Mouse (Mus musculus) adrenal gland, postnatal 36 days (tissue): ENCODE measurements around the gene Rbbp5. TPM values are rescaled to one million over a fixed set of nuclear protein-coding genes. Genes with fewer than 3 reads are reported as not detected.
A peak's percentile ranks its signal among the peaks of the same experiment; 100 is the strongest.
"Not testable (repeated sequence)": the region's sequence is repeated elsewhere in the genome, so short reads cannot be mapped to it uniquely, and the experiment has no call there.

Experiments used
- DNase-seq, 2 experiments: peaks; one replicate each; pipeline ENCODE4 v3.0.0; 2021; ENCODE audit warnings: mixed read lengths in 1 of 2
- long read RNA-seq, 2 experiments: library from polyadenylated mRNA; stranded (forward); transcript quantifications; one replicate each; pipeline ENCODE4 v2.0.0; 2021; ENCODE audit warnings: borderline sequencing depth in 2 of 2
- total RNA-seq, 2 experiments: library from RNA; stranded (reverse); gene quantifications; 2 replicates each; pipeline ENCODE4 v1.2.3; 2021

Gene Rbbp5
- total RNA-seq = 10 to 100 TPM; 36.5 to 39.2 TPM
- long read RNA-seq, experiment 1, partial matches to known transcripts = 1 of 9 reads
- long read RNA-seq, experiment 1, other reads (novel, unspliced or antisense) = 5 of 9 reads
- long read RNA-seq, experiment 2, partial matches to known transcripts = 1 of 3 reads
- long read RNA-seq, experiment 2, other reads (novel, unspliced or antisense) = 1 of 3 reads

GRCm38 (mm10) chr1:132476928-132477691, at the start of gene Rbbp5:
Gene Rbbp5 (plus strand): TSS chr1:132477365.
- peak; percentile 89 for DNase-seq

- DNase-seq = no peak
Observed at GRCm38 (mm10) chr1:132430818-132431217, 46.3 kb upstream of the Rbbp5 start.

GRCm38 (mm10) chr1:132431716-132432115, 45.4 kb upstream of the Rbbp5 start:
- peak in 1 of 2 experiments; percentile 16 for DNase-seq

DNA sequence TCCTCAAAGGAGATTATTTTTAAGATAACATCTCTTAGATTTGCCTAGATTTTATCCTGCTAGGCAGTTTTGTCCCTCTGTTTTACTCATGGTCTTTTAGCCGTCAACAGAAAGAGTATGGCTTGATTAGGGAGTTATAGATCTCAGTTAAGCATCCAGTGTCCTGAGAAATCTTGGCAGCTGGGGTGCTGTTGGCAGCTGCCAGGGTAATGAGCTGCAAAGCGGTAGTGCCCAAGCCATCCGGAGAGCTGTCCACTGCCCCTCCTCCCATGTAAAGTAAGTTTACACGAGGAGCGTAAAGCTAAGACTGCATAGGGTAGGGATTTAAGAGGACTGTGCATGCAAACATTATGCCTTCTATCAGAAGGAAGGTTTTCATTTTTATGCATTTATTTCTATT, 43.8 kb upstream of the Rbbp5 start:
- no peak for DNase-seq

DNA sequence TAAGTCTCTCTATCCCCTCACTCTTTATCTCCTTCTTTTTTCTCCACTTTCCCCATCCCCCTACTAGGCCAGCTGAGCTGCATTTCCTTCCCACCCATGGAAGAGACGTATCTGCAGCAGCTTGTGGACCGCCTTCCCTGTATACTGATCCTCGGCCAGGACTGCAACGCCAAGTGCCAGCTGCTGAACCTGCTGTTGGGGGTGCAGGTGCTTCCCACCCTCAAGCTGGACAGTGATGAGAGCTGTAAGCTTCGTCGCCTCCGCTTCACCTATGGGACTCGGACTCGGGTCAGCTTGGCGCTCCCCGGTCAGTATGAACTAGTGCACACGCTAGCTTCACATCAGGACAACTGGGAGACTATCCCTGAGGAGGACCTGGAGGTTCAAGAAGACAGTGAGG, 43.1 kb upstream of the Rbbp5 start:
- DNase-seq = no peak

DNA sequence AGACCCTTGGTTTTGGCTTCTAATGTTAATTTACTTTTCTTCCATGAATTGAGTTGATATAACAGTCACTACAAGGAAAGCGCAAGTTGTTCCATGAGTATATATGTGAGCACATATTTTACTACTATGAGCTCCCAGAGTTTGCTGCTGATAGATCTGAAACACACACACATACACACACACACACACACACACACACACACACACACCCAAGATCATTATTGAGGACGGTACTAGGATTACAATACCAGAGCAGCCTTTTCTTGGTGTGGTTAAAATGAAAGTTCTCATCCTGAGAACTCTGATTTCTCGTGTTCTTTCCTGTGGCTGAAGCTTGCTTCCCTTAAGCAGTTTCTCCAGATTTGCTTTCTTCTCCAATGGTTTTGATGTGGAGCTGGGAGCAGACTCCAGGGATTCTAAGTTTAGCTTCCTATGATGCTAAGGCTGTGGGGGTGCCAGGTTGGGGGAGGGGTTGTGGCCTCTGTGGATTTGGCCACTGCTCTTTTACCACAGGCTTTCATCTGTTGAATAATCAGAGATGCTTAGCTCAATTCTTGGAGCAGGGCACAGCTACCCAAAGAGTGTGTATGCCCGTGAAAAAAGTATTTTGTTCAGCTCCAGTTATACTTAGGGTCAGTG, 40.7 kb upstream of the Rbbp5 start:
- DNase-seq = peak in 1 of 2 experiments; percentile 15

GRCm38 (mm10) chr1:132436960-132437359, 40.2 kb upstream of the Rbbp5 start:
- DNase-seq = no peak

DNA sequence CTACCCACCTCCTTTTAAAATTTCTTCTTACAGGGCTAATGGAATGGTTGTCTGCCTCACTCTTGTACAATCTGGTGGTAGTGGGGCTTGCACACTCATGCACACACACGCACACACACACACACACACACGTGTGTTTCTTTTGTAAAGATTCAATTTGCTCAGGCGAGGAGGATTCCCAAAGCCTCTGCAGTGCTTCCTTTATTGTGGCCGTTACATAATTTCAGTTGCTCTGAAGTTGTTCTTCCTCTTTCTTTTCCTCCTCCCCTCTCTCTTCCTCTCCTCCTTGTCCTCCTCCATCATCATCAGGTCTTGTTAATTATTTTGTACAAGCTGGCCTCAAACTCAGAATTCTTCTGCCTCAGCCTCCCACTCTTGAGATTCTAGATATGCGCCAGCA, 39.8 kb upstream of the Rbbp5 start:
- no peak for DNase-seq

DNA sequence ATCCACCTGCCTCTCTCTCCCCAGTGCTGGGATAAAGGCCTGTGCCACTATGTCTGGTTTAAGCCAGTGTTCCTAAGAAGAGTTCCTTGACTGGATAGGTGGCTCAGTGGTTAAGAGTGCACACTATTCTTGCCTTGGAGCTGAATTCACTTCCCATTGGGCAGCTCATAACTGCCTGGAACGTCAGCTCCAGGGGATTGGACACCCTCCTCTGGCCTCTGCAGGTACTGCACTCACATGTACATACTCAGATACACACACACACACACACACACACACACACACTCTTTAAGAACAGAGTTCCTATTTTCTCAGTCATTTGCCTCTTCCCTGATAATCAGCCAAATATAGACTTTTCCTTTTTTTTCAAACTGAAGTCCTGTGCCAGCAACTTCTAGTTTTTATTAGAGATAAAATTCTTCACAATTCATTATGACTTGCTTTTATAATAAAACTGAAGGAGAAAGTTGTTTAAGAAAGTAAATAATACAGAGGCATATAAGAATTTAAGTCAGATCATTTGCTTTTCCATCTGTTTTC, 36.2 kb upstream of the Rbbp5 start:
- DNase-seq = no peak

GRCm38 (mm10) chr1:132449742-132450141, 27.4 kb upstream of the Rbbp5 start:
- no peak for DNase-seq

GRCm38 (mm10) chr1:132464651-132465050, 12.5 kb upstream of the Rbbp5 start:
- no peak for DNase-seq

DNA sequence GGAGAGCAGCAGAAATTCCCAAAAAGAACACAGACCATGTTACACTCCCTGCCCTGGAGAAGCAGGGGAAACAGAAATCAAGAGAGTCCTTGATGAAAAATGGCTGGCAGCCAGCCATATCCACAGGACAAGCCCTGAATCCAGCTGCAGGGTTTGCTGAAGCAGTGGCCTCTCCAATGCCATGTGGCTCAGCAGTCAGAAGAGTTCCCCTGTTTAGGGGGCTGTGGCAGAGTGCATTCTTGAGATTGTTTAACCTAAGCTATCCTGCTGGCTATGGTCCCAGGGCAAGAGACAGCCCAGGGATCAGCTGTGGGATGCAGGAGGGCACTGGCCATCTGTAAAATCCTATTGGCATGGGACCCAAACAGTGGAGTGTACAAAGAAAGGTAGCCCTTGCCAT, 8.2 kb upstream of the Rbbp5 start:
- DNase-seq = peak; percentile 59 to 75

DNA sequence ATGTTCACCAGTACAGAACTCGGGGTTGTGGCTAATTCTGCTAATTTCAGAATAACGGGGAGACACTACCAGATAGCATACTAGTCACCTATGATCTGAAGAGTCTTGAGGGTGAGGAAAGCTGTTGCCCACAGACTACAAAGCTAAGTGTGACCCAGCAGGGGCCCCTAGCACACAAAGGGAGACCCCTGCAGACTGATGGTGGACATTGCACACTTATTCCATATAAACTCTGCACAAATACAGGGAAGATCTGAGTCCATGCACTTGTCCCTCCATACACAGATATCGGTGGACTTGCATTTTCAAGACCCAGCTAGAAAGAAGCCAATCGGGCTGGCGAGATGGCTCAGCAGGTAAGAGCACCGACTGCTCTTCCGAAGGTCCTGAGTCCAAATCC, 7.6 kb upstream of the Rbbp5 start:
- no peak for DNase-seq

GRCm38 (mm10) chr1:132470031-132470430, 7.1 kb upstream of the Rbbp5 start:
- DNase-seq = not testable (repeated sequence)

DNA sequence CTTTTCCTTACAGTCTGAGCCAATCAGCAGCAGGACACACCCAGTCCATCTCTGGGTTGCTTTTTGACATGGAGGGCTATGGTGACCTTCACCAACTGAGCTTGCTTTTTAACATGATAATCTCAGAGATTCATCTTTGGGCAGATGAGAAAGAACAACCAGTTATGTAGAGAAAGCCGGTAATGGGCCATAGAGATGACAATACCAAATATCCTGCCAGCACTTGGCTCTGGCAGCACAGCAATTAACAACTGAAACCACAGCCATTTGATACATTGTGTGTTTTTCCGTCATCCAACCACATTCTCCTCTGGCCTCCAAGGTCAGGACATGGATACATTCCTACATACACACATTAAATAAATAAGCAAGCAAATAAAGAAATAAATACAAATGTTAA, 6.1 kb upstream of the Rbbp5 start:
- no peak for DNase-seq

- DNase-seq = no peak
Observed at GRCm38 (mm10) chr1:132471499-132471898, 5.7 kb upstream of the Rbbp5 start.

- DNase-seq = no peak
Observed at GRCm38 (mm10) chr1:132472537-132472936, 4.6 kb upstream of the Rbbp5 start.

GRCm38 (mm10) chr1:132474496-132474895, 2.7 kb upstream of the Rbbp5 start:
- DNase-seq = no peak

- no peak for DNase-seq
Observed at GRCm38 (mm10) chr1:132476575-132476927, 614 bp upstream of the Rbbp5 start.

- DNase-seq = no peak
Observed at GRCm38 (mm10) chr1:132479438-132479837, 2.3 kb downstream of the Rbbp5 start.

- DNase-seq = no peak
Observed at GRCm38 (mm10) chr1:132481619-132482018, 4.5 kb downstream of the Rbbp5 start.

DNA sequence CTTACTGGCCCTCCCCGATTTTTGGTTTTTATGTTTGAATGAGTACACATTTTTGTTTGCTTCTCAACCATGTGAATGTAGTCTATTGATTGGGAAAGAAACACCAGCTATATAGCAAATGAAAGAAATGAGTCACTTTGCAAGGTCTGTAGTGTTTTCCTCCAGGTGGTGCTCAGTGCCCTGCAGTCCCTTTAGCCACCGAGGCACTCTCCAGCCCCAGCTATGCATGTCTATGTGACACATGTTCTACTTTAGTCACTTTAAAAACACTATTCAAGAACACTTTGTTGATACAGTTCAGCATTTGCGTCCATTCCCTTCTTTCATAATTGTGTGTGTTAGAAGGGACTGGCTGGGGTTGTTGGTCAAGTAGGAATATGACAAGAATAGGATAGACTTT, 6.1 kb downstream of the Rbbp5 start:
- no peak for DNase-seq

DNA sequence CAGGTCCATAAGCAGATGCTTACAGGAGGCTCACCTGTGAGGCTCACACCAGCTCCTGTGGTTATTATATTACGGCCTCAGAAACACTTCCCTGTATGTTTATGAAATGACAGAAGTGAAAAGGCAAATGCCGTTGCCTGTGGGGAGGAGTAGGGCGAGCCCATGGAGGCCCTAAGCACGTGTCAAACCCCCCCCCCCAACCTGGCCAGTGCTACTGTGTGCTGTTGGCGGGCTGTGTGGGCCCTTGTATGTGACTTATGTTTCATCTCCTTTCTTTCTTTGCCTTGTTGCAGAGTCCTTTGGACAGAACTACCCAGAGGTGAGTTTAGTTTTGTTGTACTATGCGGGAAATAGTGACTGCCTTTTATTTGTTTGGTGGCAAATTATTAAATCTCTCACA, 6.6 kb downstream of the Rbbp5 start:
- DNase-seq = no peak
